Mouse (Mus musculus): ENCODE results near the gene Camk1d. TPM values are rescaled to one million over a fixed set of nuclear protein-coding genes. Genes with fewer than 3 reads are reported as not detected.

Camk1d gene
- total RNA-seq, 2 experiments from 2014 or later = 159 to 180 TPM

DNA sequence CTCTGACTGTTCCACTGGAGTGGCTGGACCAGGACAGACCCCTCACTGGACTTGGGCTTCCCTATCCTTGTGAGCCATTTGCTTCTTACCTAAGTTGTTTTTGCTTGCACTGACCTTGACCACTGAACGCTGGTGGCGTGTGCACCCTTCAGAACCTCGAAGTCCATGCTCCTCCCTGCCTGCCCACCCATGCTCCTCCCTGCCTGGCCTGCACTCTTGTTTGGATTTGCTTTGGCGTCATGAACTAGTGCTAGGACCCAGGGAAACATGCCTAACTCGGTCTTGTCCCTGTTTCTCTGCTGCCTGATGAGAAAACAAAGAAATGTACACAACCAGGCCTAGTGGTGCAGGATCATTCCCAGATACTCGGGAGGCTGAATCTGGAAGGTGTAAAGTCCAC is 40.5 kb downstream of the Camk1d start:
- 0 out of 2 replicates have a peak overlapping the region, but pooled peaks have one; percentile 7 for H3K27ac ChIP-seq
- H3K4me3 ChIP-seq = no peak overlapping the region
- DNase-seq (ENCODE audit: low spot score in 2 of 2) = no peak
- TF ChIP-seq CTCF (conservative IDR thresholded peaks at IDR 0.05) = no peak

DNA sequence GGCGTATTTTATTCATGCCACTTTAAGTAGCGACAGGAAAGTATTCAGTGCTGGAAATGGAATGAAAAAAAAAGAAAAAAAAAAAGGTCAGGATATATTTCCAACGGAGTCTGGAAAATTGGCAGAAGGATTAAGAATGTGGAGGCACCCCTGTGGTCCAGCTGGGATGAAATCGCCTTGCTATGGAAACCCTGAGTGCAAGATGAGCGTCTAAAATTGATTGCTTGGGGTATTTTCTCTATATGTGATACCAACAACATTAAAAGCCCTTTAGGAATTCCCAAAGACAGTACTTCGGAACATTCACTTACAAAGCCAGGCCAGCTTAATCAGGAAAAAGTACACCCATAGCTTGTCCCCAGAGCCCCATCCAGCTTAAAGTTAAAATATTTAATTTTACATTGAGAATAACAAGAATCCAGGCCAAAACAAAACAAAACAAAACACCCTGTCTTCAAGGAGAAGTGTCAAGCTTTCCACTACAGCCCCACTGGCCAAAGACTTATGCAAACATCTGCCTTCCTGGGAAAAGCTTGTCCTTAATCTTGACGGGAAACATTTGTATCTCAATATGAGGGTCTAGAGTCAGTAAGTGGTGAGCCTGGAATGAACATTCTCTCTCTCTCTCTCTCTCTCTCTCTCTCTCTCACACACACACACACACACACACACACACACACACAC is 41.3 kb downstream of the Camk1d start:
- Histone ChIP-seq H3K4me3 (no peak overlapping the region), H3K27ac (peak overlapping the region; percentile 67; the same call in 1 of the 2 replicates)
- peak in 1 of 2 experiments; percentile 6 for DNase-seq (ENCODE audit: low spot score in 2 of 2)
- no peak for TF ChIP-seq CTCF (conservative IDR thresholded peaks at IDR 0.05)

DNA sequence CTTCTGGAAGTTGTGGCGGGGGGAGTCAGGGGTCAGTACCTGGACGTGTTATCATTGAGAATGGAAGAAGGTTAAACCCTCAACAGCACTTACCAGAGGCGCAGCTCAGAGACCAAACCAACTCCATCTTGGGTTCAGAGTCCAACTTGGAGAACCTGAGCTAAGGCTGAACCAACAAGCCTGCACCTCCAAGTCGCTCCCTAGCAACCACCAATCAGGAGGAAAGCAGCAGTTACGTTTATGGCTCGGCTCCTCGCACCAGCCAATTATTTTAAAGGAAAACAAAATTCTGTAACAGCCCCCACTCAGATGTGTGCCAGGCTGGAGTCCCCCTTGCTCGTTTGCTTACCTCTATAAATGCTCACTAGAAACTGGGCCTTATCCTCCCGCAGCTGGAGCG is 44.2 kb downstream of the Camk1d start:
- peak in 1 of 2 experiments; percentile 5 for DNase-seq (ENCODE audit: low spot score in 2 of 2)
- TF ChIP-seq CTCF (conservative IDR thresholded peaks at IDR 0.05) = no peak
- no peak overlapping the region for H3K4me3 ChIP-seq
- H3K27ac ChIP-seq = no peak overlapping the region

DNA sequence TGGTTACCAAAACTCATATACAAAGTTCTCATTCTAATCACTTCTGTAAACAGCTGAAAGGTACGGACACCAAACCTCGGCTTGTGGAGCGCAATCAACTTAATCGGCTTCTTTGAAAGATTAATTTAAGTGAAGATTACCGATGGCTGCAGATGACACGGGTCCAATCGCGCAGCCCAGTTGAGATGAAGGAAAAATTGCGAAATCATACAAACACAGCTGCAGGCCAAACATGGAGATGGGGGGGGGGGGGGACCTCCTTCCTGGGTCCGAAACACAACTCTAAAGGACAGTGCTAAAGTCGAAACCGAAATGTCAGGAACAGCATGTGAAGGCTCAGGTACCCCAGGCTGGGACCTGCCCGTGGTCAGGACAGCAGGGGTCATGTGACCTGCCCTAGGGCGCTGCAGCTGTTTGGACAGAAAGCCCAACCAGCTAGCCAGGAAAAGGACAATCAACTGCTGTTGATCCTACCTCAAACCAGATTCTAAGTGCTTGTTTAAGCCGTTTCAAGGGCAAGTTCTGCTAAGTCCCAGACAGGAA is 44.7 kb downstream of the Camk1d start:
- TF ChIP-seq CTCF (conservative IDR thresholded peaks at IDR 0.05) = no peak
- peak in 1 of 2 experiments; percentile 5 for DNase-seq (ENCODE audit: low spot score in 2 of 2)
- Histone ChIP-seq H3K27ac (no peak overlapping the region), H3K4me3 (no peak overlapping the region)

DNA sequence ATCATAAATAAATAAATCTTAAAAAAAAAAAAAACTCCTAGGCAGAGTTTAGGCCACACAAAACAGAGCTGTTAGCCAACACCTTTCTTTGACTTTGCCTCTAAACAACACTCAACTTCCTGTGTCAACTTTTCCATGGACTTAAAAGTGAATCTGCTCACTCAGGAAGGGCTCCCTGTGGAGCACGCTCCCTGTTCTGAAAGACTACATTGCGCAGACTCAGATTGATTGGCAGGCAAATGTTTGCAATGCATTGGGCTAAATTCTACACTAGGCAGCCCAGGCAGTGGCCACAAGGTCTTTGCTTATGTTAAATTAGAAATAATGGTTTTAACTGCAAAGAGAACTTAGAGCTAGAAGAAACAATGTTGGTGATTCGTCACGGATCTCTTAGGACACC is 45.4 kb downstream of the Camk1d start:
- 0 out of 2 replicates have a peak overlapping the region, but pooled peaks have one; percentile 2 for H3K27ac ChIP-seq
- no peak overlapping the region for H3K4me3 ChIP-seq
- no peak for DNase-seq (ENCODE audit: low spot score in 2 of 2)
- TF ChIP-seq CTCF (conservative IDR thresholded peaks at IDR 0.05) = no peak

DNA sequence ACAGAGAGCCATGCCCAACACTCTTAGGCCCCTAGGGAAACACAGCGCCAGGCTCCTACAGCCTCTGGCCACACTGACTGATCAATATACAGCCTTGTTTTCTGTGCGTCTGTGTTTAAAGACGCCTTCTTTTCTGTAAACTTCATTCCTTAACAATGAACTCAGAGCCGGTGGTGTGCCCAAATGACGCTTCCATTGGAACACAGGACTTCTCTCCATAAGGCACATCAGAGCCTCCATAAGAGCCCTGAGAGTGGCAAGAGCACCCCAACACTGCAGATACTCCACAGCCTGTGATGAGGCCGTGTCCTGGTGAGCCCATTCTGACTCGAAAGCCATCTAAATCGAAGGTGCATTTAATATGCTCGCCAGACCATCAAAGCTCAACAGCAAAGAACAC is 50.8 kb downstream of the Camk1d start:
- no peak overlapping the region for H3K27ac ChIP-seq
- H3K4me3 ChIP-seq = no peak overlapping the region
- no peak for TF ChIP-seq CTCF (conservative IDR thresholded peaks at IDR 0.05)
- no peak for DNase-seq (ENCODE audit: low spot score in 2 of 2)

DNA sequence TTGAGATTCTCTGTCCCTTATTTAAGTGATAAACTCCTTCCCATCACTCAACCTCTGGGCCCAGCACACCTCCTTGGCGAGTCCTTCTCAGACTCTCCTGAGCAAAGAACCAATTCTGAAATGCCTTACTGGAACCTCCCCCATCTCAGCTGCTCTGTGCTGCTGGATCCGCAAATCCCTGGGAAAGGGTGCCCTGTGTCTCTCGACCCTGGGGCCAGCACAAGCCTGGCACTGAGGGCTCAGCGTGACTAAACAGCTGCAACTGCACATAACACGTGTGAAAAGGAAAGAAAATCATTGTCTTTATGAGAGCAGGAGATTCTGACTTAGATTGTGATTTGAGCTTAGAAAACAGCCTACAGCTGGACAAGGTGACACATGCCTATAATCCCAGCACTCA is 52.4 kb downstream of the Camk1d start:
- Histone ChIP-seq H3K27ac (no peak overlapping the region), H3K4me3 (no peak overlapping the region)
- no peak for DNase-seq (ENCODE audit: low spot score in 2 of 2)
- TF ChIP-seq CTCF (conservative IDR thresholded peaks at IDR 0.05) = no peak

DNA sequence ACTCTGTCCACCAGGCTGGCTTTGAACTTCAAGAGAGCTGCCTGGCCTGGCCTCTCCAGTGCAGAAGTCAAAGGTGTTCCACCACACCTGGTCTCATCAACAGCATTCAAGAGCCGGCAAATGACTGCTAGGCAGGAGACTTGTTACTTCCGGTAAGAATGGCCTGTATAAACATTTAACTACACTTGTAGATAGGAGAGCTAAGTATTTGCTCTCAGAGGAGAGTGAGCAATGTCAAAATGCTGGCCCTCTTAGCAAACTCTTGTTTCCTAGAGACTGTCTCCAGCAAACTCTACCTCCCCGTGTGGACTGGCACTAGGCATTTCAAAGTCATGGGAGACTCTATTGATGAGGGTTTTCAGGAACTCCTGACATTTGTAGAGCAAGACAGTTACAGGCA is 56.3 kb downstream of the Camk1d start:
- no peak for TF ChIP-seq CTCF (conservative IDR thresholded peaks at IDR 0.05)
- DNase-seq (ENCODE audit: low spot score in 2 of 2) = no peak
- Histone ChIP-seq H3K4me3 (no peak overlapping the region), H3K27ac (no peak overlapping the region)

DNA sequence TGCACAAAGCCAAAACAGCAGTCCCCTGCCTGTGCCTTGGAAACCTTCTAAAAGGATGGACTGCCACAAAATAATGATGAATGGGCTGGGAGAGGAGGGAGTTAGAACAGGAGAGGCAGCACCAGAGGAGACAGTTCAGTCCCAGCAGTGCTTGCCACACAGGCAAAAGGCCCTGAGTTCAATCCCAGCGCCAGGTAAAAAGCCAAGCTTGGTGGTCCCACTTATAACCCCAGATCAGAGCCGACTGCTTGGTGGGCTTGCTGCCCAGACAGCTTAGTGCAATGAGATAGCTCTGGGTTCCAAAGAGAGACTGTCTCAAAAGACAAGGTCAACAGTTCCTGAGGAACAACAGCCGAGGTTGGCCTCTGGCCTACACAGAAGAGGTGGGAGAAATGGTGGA is 58.0 kb downstream of the Camk1d start:
- H3K27ac ChIP-seq = no peak overlapping the region
- H3K4me3 ChIP-seq = no peak overlapping the region
- DNase-seq (ENCODE audit: low spot score in 2 of 2) = no peak
- TF ChIP-seq CTCF (conservative IDR thresholded peaks at IDR 0.05) = no peak

DNA sequence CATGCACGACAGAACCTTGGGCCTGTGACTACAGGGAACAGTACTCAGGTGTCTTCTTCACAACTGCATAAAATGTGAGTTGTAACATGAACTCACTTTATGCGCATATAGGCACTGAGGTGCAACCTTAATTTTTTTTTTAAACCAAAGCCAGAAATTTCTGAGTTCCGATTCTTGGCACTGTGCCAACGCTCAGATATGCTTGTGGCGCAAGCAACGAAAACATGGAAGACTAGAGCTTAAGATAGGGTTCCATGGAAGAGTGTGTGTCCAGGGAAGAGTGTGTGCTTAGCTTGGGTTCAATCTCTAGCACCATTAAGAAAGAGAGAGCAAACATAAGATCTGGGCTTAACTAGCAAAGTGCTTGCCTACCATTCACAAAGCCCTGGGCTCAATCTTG is 62.2 kb downstream of the Camk1d start:
- no peak for DNase-seq (ENCODE audit: low spot score in 2 of 2)
- Histone ChIP-seq H3K4me3 (no peak overlapping the region), H3K27ac (peak overlapping the region; percentile 43; the same call in 1 of the 2 replicates)
- TF ChIP-seq CTCF (conservative IDR thresholded peaks at IDR 0.05) = no peak

DNA sequence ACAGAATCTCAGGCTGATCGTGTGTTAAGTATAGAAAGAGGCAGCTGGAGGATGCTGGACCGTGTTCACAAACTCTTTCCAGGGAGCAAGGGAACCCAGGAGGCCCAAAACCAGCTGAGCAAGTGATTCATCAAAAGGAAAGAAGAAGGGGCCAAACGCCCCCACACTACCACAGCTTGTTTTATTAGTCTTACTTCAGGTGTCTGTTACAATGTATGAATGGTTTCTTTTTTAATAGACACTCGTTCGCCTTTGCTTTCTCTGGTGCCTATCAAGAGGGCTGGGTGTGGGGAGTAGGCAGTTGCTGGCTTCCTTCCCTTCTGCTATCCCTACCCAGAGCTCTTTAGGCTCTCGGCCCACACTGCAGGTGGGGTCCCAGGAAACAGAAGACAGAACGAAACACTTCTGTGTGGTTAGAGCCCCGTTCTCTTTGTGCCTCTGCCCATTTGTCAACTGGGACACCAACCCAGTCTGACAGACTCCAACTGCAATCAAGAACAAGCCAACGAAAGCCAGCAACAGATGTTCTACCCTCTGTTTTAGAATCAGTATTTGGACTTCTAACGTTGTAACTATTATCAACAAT is 62.9 kb downstream of the Camk1d start:
- DNase-seq (ENCODE audit: low spot score in 2 of 2) = peak; percentile 26 to 55
- Histone ChIP-seq H3K4me3 (no peak overlapping the region), H3K27ac (peak overlapping the region; percentile 43; the same call in 1 of the 2 replicates)
- no peak for TF ChIP-seq CTCF (conservative IDR thresholded peaks at IDR 0.05)

DNA sequence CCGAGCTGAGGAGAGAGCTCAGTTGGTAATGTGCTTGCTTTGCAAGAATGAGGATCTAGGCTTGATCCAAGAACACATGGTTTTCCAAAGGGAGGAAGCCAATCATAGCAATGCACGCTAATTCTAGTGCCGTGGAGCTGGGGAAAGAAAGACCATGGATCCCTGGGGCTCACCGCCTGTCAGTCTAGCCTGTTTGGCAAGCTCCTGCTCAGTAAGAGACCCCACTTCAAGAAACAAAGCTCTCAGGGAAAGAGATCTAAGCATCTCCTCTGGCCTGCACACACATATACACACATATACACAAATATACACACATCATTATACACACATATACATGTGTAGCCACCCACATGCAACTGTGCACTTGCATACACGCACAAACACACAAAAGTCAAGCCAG is 65.1 kb downstream of the Camk1d start:
- no peak for TF ChIP-seq CTCF (conservative IDR thresholded peaks at IDR 0.05)
- Histone ChIP-seq H3K27ac (peak overlapping the region; percentile 32; the same call in 1 of the 2 replicates), H3K4me3 (no peak overlapping the region)
- DNase-seq (ENCODE audit: low spot score in 2 of 2) = no peak

DNA sequence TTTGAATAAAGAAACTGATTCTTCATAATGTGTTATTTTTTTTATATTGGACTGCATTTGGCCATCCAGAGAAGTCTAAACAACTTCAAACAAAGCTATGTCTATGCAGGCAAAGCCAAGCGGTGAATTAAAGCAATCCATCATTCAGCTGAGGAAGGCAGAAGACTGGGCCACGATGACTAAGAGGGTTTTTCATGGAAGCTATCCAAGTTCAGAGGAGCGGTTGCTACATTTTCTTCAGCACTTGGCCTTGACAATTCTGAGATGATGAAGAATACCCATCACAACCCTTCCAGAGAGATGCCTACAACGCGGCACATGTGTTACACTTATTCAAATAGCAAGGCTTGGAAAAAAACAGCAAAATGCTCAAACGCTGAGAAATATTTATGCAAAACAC is 65.6 kb downstream of the Camk1d start:
- DNase-seq (ENCODE audit: low spot score in 2 of 2) = no peak
- Histone ChIP-seq H3K27ac (peak overlapping the region; percentile 32; the same call in 1 of the 2 replicates), H3K4me3 (no peak overlapping the region)
- TF ChIP-seq CTCF (conservative IDR thresholded peaks at IDR 0.05) = no peak

DNA sequence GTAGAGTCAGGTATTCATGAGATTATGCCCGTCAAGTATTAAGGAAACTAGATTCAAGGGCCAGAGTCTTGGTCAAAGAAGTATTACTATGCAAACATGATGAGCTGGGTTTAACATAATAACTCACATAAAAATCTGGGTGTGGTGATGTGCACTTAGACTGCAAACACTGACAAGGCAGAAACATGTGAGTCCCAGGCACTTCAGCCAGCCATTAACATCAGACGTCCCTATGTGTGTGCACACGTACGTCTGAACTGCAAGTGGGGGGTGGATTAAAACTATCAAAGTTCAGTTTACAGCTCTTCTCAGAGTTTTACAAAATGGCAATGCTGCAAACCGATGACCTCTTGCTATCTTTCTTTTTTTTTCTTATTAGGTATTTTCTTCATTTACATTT is 68.0 kb downstream of the Camk1d start:
- no peak overlapping the region for H3K4me3 ChIP-seq
- H3K27ac ChIP-seq = no peak overlapping the region
- no peak for TF ChIP-seq CTCF (conservative IDR thresholded peaks at IDR 0.05)
- DNase-seq (ENCODE audit: low spot score in 2 of 2) = no peak
